Mouse (Mus musculus) liver, embryonic 14.5 days (tissue): ENCODE results near the gene Tbc1d4.

ENCODE experiments used
- CTCF ChIP-seq: IDR thresholded peaks from 2 replicates; pipeline ENCODE4 v1.5.1; 2016; ENCODE audit warnings: antibody characterized with exemption, low read depth, control low read depth
- EP300 ChIP-seq: IDR thresholded peaks from 2 replicates; pipeline ENCODE4 v1.6.1; 2016; ENCODE audit warnings: antibody characterized with exemption, low read depth

GRCm38 (mm10) chr14:101640153-101640843 lies 31.3 kb upstream of the Tbc1d4 start, which contains the start of gene Commd6:
- TF ChIP-seq EP300 = no peak
- peak; percentile 27 for TF ChIP-seq CTCF
